Mouse (Mus musculus): ENCODE data around the gene Ascc1. TPM values are rescaled to one million over a fixed set of nuclear protein-coding genes. Genes with fewer than 3 reads are reported as not detected.
A peak's percentile ranks its signal among the peaks of the same experiment; 100 is the strongest.

Ascc1 gene
- total and polyA plus RNA-seq, 2 experiments from 2014 or later = 13.5 to 50.1 TPM

GRCm38 (mm10) chr10:60009115-60009514 lies 6.5 kb downstream of the Ascc1 start:
- Histone ChIP-seq H3K27ac (ENCODE audit: low read depth, low read length) (no peak overlapping the region), H3K4me1 (ENCODE audit: insufficient read depth, low read length) (no peaks in the 10 kb centered on the region), H3K9ac (replicated peaks; ENCODE audit: low read length, poor library complexity, severe bottlenecking) (no peak overlapping the region), H3K9me3 (ENCODE audit: low read length) (no peaks in the 10 kb centered on the region), H3K4me3 (ENCODE audit: low read depth, low read length) (no peak overlapping the region), H3K36me3 (ENCODE audit: insufficient read depth, low read length) (peaks cover 16% of the 10 kb centered on the region; the same call in 1 of the 2 replicates), H3K27me3 (ENCODE audit: insufficient read depth, low read length) (no peaks in the 10 kb centered on the region), H3K4me2 (ENCODE audit: low read depth, low read length, poor library complexity, severe bottlenecking) (no peak overlapping the region)
- DNase-seq (ENCODE audit: low spot score) (no peak), ATAC-seq (ENCODE audit: low FRiP score) (no peak)
- no peak for TF ChIP-seq CTCF (IDR thresholded peaks at IDR 0.05)
- 72% methylated on average over 3 of the region's 3 CpGs for WGBS

GRCm38 (mm10) chr10:60016223-60016622 lies 13.6 kb downstream of the Ascc1 start:
- no peak for TF ChIP-seq CTCF (IDR thresholded peaks at IDR 0.05)
- H3K27ac ChIP-seq (ENCODE audit: low read depth, low read length) = no peak overlapping the region
- H3K4me3 ChIP-seq (ENCODE audit: low read depth, low read length) = no peak overlapping the region
- ATAC-seq (ENCODE audit: low FRiP score) = no peak
- no peaks in the 10 kb centered on the region for H3K9me3 ChIP-seq (ENCODE audit: low read length)
- H3K4me1 ChIP-seq (ENCODE audit: insufficient read depth, low read length) = no peaks in the 10 kb centered on the region
- no peak overlapping the region for H3K4me2 ChIP-seq (ENCODE audit: low read depth, low read length, poor library complexity, severe bottlenecking)
- no peak for DNase-seq (ENCODE audit: low spot score)
- 94% methylated on average over 6 of the region's 6 CpGs for WGBS
- H3K27me3 ChIP-seq (ENCODE audit: insufficient read depth, low read length) = no peaks in the 10 kb centered on the region
- H3K36me3 ChIP-seq (ENCODE audit: insufficient read depth, low read length) = peaks cover 14% of the 10 kb centered on the region
- H3K9ac ChIP-seq (replicated peaks; ENCODE audit: low read length, poor library complexity, severe bottlenecking) = no peak overlapping the region

- H3K9ac ChIP-seq (replicated peaks; ENCODE audit: low read length, poor library complexity, severe bottlenecking) = no peak overlapping the region
Observed at GRCm38 (mm10) chr10:60019299-60019698, 16.7 kb downstream of the Ascc1 start.

GRCm38 (mm10) chr10:60023751-60024150 lies 21.1 kb downstream of the Ascc1 start:
- TF ChIP-seq CTCF (IDR thresholded peaks at IDR 0.05) = no peak
- no peak overlapping the region for H3K4me3 ChIP-seq (ENCODE audit: low read depth, low read length)

More at GRCm38 (mm10) chr10:60019299-60019698, 16.7 kb downstream of the Ascc1 start:
- H3K27me3 ChIP-seq (ENCODE audit: insufficient read depth, low read length) = no peaks in the 10 kb centered on the region
- no peak overlapping the region for H3K27ac ChIP-seq (ENCODE audit: low read depth, low read length)
- H3K4me2 ChIP-seq (ENCODE audit: low read depth, low read length, poor library complexity, severe bottlenecking) = no peak overlapping the region
- H3K4me3 ChIP-seq (ENCODE audit: low read depth, low read length) = no peak overlapping the region
- peaks cover 5% of the 10 kb centered on the region for H3K36me3 ChIP-seq (ENCODE audit: insufficient read depth, low read length)
- WGBS = 74% methylated on average over 2 of the region's 2 CpGs
- ATAC-seq (ENCODE audit: low FRiP score) = no peak
- no peaks in the 10 kb centered on the region for H3K4me1 ChIP-seq (ENCODE audit: insufficient read depth, low read length)
- DNase-seq (ENCODE audit: low spot score) = no peak
- H3K9me3 ChIP-seq (ENCODE audit: low read length) = no peaks in the 10 kb centered on the region
- peak; percentile 26; the same call in 1 of the 2 replicates for TF ChIP-seq CTCF (IDR thresholded peaks at IDR 0.05)

GRCm38 (mm10) chr10:60026759-60027395 lies 24.3 kb downstream of the Ascc1 start:
- Histone ChIP-seq H3K4me1 (ENCODE audit: insufficient read depth, low read length) (peaks cover 15% of the 10 kb centered on the region), H3K36me3 (ENCODE audit: insufficient read depth, low read length) (no peaks in the 10 kb centered on the region), H3K4me2 (ENCODE audit: low read depth, low read length, poor library complexity, severe bottlenecking) (no peak overlapping the region), H3K27me3 (ENCODE audit: insufficient read depth, low read length) (no peaks in the 10 kb centered on the region), H3K9ac (replicated peaks; ENCODE audit: low read length, poor library complexity, severe bottlenecking) (no peak overlapping the region), H3K27ac (ENCODE audit: low read depth, low read length) (no peak overlapping the region), H3K9me3 (ENCODE audit: low read length) (no peaks in the 10 kb centered on the region), H3K4me3 (ENCODE audit: low read depth, low read length) (no peak overlapping the region)
- no peak for ATAC-seq (ENCODE audit: low FRiP score)
- no peak for DNase-seq (ENCODE audit: low spot score)
- 43% methylated on average over 13 of the region's 13 CpGs for WGBS
- no peak for TF ChIP-seq CTCF (IDR thresholded peaks at IDR 0.05)

More at GRCm38 (mm10) chr10:60023751-60024150, 21.1 kb downstream of the Ascc1 start:
- H3K27me3 ChIP-seq (ENCODE audit: insufficient read depth, low read length) = no peaks in the 10 kb centered on the region
- no peaks in the 10 kb centered on the region for H3K9me3 ChIP-seq (ENCODE audit: low read length)
- H3K9ac ChIP-seq (replicated peaks; ENCODE audit: low read length, poor library complexity, severe bottlenecking) = no peak overlapping the region
- H3K36me3 ChIP-seq (ENCODE audit: insufficient read depth, low read length) = no peaks in the 10 kb centered on the region
- H3K27ac ChIP-seq (ENCODE audit: low read depth, low read length) = no peak overlapping the region
- WGBS = 90% methylated on average over 1 of the region's 1 CpGs
- peaks cover 12% of the 10 kb centered on the region for H3K4me1 ChIP-seq (ENCODE audit: insufficient read depth, low read length)
- ATAC-seq (ENCODE audit: low FRiP score) (no peak), DNase-seq (ENCODE audit: low spot score) (no peak)
- H3K4me2 ChIP-seq (ENCODE audit: low read depth, low read length, poor library complexity, severe bottlenecking) = no peak overlapping the region

GRCm38 (mm10) chr10:60027619-60028084 lies 25.0 kb downstream of the Ascc1 start:
- Histone ChIP-seq H3K4me1 (ENCODE audit: insufficient read depth, low read length) (peaks cover 22% of the 10 kb centered on the region), H3K27me3 (ENCODE audit: insufficient read depth, low read length) (no peaks in the 10 kb centered on the region), H3K27ac (ENCODE audit: low read depth, low read length) (0 out of 2 replicates have a peak overlapping the region, but pooled peaks have one; percentile 34), H3K36me3 (ENCODE audit: insufficient read depth, low read length) (no peaks in the 10 kb centered on the region), H3K9ac (replicated peaks; ENCODE audit: low read length, poor library complexity, severe bottlenecking) (no peak overlapping the region), H3K9me3 (ENCODE audit: low read length) (no peaks in the 10 kb centered on the region), H3K4me2 (ENCODE audit: low read depth, low read length, poor library complexity, severe bottlenecking) (no peak overlapping the region), H3K4me3 (ENCODE audit: low read depth, low read length) (no peak overlapping the region)
- DNase-seq (ENCODE audit: low spot score) = no peak
- ATAC-seq (ENCODE audit: low FRiP score) = no peak
- no peak for TF ChIP-seq CTCF (IDR thresholded peaks at IDR 0.05)
- WGBS = 50% methylated on average over 2 of the region's 2 CpGs
